Mouse (Mus musculus): ENCODE measurements around the gene Tenm4.

- TF ChIP-seq CTCF (IDR thresholded peaks at IDR 0.05; ENCODE audit: extremely low read depth, insufficient read length, insufficient replicate concordance, low read depth, low read length) (no peak), POLR2A (IDR thresholded peaks at IDR 0.05; ENCODE audit: low read depth, low read length) (no peak)
These were observed 160.1 kb downstream of the Tenm4 start for GRCm38 (mm10) chr7:96331186-96331585.
